Mouse (Mus musculus): ENCODE measurements around the gene Ms4a14. TPM values are rescaled to one million over a fixed set of nuclear protein-coding genes. Genes with fewer than 3 reads are reported as not detected.
"Not testable (repeated sequence)": the region's sequence is repeated elsewhere in the genome, so short reads cannot be mapped to it uniquely, and the experiment has no call there.

The Ms4a14 gene
- total RNA-seq, 1 experiment from 2014 or later: not detected

- peak; percentile 89 for ATAC-seq (ENCODE audit: extremely low read depth, insufficient number of reproducible peaks, low FRiP score, poor library complexity, severe bottlenecking)
Observed at GRCm38 (mm10) chr19:11266052-11266845, 48.0 kb downstream of the Ms4a14 start, which contains the start of gene Ms4a1. Gene Ms4a1 (minus strand): TSS chr19:11266241.

GRCm38 (mm10) chr19:11264602-11265185, 49.6 kb downstream of the Ms4a14 start:
- no peak for ATAC-seq (ENCODE audit: extremely low read depth, insufficient number of reproducible peaks, low FRiP score, poor library complexity, severe bottlenecking)

GRCm38 (mm10) chr19:11263549-11263948, 50.7 kb downstream of the Ms4a14 start:
- no peak for ATAC-seq (ENCODE audit: extremely low read depth, insufficient number of reproducible peaks, low FRiP score, poor library complexity, severe bottlenecking)

- ATAC-seq (ENCODE audit: extremely low read depth, insufficient number of reproducible peaks, low FRiP score, poor library complexity, severe bottlenecking): not testable (repeated sequence)
Observed at GRCm38 (mm10) chr19:11262932-11263331, 51.3 kb downstream of the Ms4a14 start.

GRCm38 (mm10) chr19:11261522-11261921, 52.7 kb downstream of the Ms4a14 start:
- ATAC-seq (ENCODE audit: extremely low read depth, insufficient number of reproducible peaks, low FRiP score, poor library complexity, severe bottlenecking): no peak

Other genes starting within 250 kb of the Ms4a14 start
- 1.4 and 3.6 TPM in 2 replicates for gene Ms4a8a, start 233.4 kb downstream of the Ms4a14 start, total RNA-seq (2017)
- not detected in 2 replicates for gene 1700017D01Rik, start 183.6 kb downstream of the Ms4a14 start, total RNA-seq (2017)
- not detected in 2 replicates for gene 1700025F22Rik, start 149.1 kb downstream of the Ms4a14 start, total RNA-seq (2017)
- not detected in 2 replicates for gene Ms4a13, start 117.7 kb downstream of the Ms4a14 start, total RNA-seq (2017)
- not detected in 2 replicates for gene Ms4a12, start 82.0 kb downstream of the Ms4a14 start, total RNA-seq (2017)
- gene Ms4a1, start 48.2 kb downstream of the Ms4a14 start, total RNA-seq (2017): 552 and 558 TPM in 2 replicates
- not detected in 2 replicates for gene Ms4a5, start 30.6 kb downstream of the Ms4a14 start, total RNA-seq (2017)
- gene Ms4a7, start 21.7 kb upstream of the Ms4a14 start, total RNA-seq (2017): 0.49 TPM in 1 of 2 replicates, not detected in the other
- gene Ms4a4a, start 61.1 kb upstream of the Ms4a14 start, total RNA-seq (2017): 1.4 and 3.7 TPM in 2 replicates
- gene Ms4a4c, start 90.3 kb upstream of the Ms4a14 start, total RNA-seq (2017): 129 and 133 TPM in 2 replicates
- gene Ms4a4b, start 129.1 kb upstream of the Ms4a14 start, total RNA-seq (2017): 44.8 and 59.4 TPM in 2 replicates
- gene Ms4a6c, start 154.9 kb upstream of the Ms4a14 start, total RNA-seq (2017): 34.3 and 38.1 TPM in 2 replicates
- 335 and 348 TPM in 2 replicates for gene Gm8369, start 171.5 kb upstream of the Ms4a14 start, total RNA-seq (2017)
- 108 and 112 TPM in 2 replicates for gene Ms4a6b, start 202.1 kb upstream of the Ms4a14 start, total RNA-seq (2017)
- gene Ms4a4d, start 222.3 kb upstream of the Ms4a14 start, total RNA-seq (2017): 0.58 TPM in 1 of 2 replicates, not detected in the other

Data from neutrophil, adult 5-6 weeks (primary cell).